Comparison of ENCODE assay signal across 8 mouse cellular contexts in genomic region chr11:90389902-90390816, GRCm38 (mm10). TPM values are rescaled to one million over a fixed set of nuclear protein-coding genes. Genes with fewer than 3 reads are reported as not detected.
DNase-seq lines count a peak whose midpoint lies in the region; ATAC-seq and TF ChIP-seq lines count a peak whose summit lies in the region.

No protein-coding gene starts in this region.

- peak overlapping the region; percentile 93 for H3K4me2 ChIP-seq in embryonic facial prominence, embryonic 14.5 days (ENCODE audit: low read depth, low read length)
- peak overlapping the region; percentile 96 for H3K4me2 ChIP-seq in intestine, embryonic 16.5 days (ENCODE audit: low read depth, low read length)
- H3K4me2 ChIP-seq in midbrain, embryonic 11.5 days, result peak overlapping the region; percentile 87

- no peak overlapping the region for H3ac ChIP-seq in C2C12 (ENCODE audit: control insufficient read depth, insufficient read length, low read depth)

- no peaks in the 10 kb centered on the region for H3K9me3 ChIP-seq in embryonic facial prominence, embryonic 14.5 days (ENCODE audit: control insufficient read depth, low read length)
- H3K9me3 ChIP-seq in intestine, embryonic 16.5 days (ENCODE audit: control insufficient read depth, low read length), result no peaks in the 10 kb centered on the region
- no peaks in the 10 kb centered on the region for H3K9me3 ChIP-seq in midbrain, embryonic 11.5 days (ENCODE audit: control insufficient read depth, low read length)

- no peak overlapping the region; the same call in 1 of the 2 replicates for H3K27ac ChIP-seq in embryonic facial prominence, embryonic 14.5 days (replicated peaks; ENCODE audit: low read depth, low read length)
- no peak overlapping the region for H3K27ac ChIP-seq in intestine, embryonic 16.5 days (ENCODE audit: low read length)
- no peak overlapping the region for H3K27ac ChIP-seq in midbrain, embryonic 11.5 days (ENCODE audit: low read depth, low read length)

- peak overlapping the region; percentile 6 for H3K4me3 ChIP-seq in C2C12 (ENCODE audit: insufficient read depth, poor library complexity, severe bottlenecking)
- H3K4me3 ChIP-seq in embryonic facial prominence, embryonic 14.5 days (ENCODE audit: low read depth, low read length), result peak overlapping the region; percentile 56
- peak overlapping the region; percentile 52 for H3K4me3 ChIP-seq in intestine, embryonic 16.5 days (ENCODE audit: low read length)
- peak overlapping the region; percentile 25 for H3K4me3 ChIP-seq in midbrain, embryonic 11.5 days (ENCODE audit: low read depth, low read length)

- H3K27me3 ChIP-seq in C2C12 (ENCODE audit: control insufficient read depth, insufficient read depth, insufficient read length), result peaks cover 45% of the 10 kb centered on the region
- peaks cover 18% of the 10 kb centered on the region for H3K27me3 ChIP-seq in embryonic facial prominence, embryonic 14.5 days (replicated peaks; ENCODE audit: control insufficient read depth, insufficient read depth, low read length)
- H3K27me3 ChIP-seq in intestine, embryonic 16.5 days (replicated peaks; ENCODE audit: control insufficient read depth, insufficient read depth, low read length), result peaks cover 10% of the 10 kb centered on the region; the same call in 1 of the 2 replicates
- H3K27me3 ChIP-seq in midbrain, embryonic 11.5 days (ENCODE audit: control insufficient read depth, insufficient read depth, low read length), result peaks cover 44% of the 10 kb centered on the region

- H3K36me3 ChIP-seq in C2C12 (ENCODE audit: control insufficient read depth, insufficient read depth), result no peaks in the 10 kb centered on the region
- H3K36me3 ChIP-seq in embryonic facial prominence, embryonic 14.5 days (ENCODE audit: control insufficient read depth, insufficient read depth, low read length), result 0 out of 2 replicates have a peak, but pooled peaks cover 4% of the 10 kb centered on the region
- H3K36me3 ChIP-seq in intestine, embryonic 16.5 days (ENCODE audit: control insufficient read depth, insufficient read depth, low read length), result no peaks in the 10 kb centered on the region
- H3K36me3 ChIP-seq in midbrain, embryonic 11.5 days (ENCODE audit: control insufficient read depth, insufficient read depth, low read length), result no peaks in the 10 kb centered on the region

- peak overlapping the region; percentile 59 for H3K9ac ChIP-seq in embryonic facial prominence, embryonic 14.5 days (ENCODE audit: low read depth, low read length)
- H3K9ac ChIP-seq in intestine, embryonic 16.5 days (ENCODE audit: low read depth, low read length), result peak overlapping the region; percentile 54
- H3K9ac ChIP-seq in midbrain, embryonic 11.5 days (ENCODE audit: low read length), result peak overlapping the region; percentile 24; the same call in 1 of the 2 replicates

- no peak; the same call in 1 of the 2 replicates for ATAC-seq in cerebellum, adult (ENCODE audit: insufficient number of reproducible peaks, low FRiP score, low TSS enrichment)
- peak; percentile 64 for ATAC-seq in embryonic facial prominence, embryonic 14.5 days (ENCODE audit: low read depth)
- ATAC-seq in intestine, embryonic 16.5 days, result peak; percentile 68
- peak; percentile 72 for ATAC-seq in midbrain, embryonic 11.5 days (ENCODE audit: low FRiP score)

- TF ChIP-seq CTCF in C2C12 (IDR thresholded peaks at IDR 0.05; ENCODE audit: control insufficient read depth, insufficient read depth, insufficient read length), result no peak

- peaks cover 18% of the 10 kb centered on the region for H3K4me1 ChIP-seq in embryonic facial prominence, embryonic 14.5 days (ENCODE audit: control insufficient read depth, insufficient read depth, low read length)
- H3K4me1 ChIP-seq in intestine, embryonic 16.5 days (ENCODE audit: control insufficient read depth, insufficient read depth, low read length), result peaks cover 13% of the 10 kb centered on the region
- peaks cover 17% of the 10 kb centered on the region for H3K4me1 ChIP-seq in midbrain, embryonic 11.5 days (ENCODE audit: control insufficient read depth, insufficient read depth, low read length)

- H3K79me2 ChIP-seq in C2C12 (ENCODE audit: control insufficient read depth, insufficient read depth), result no peaks in the 10 kb centered on the region

- under 1% methylated on average over 38 of the region's 41 CpGs for WGBS in embryonic facial prominence, embryonic 14.5 days
- WGBS in intestine, embryonic 16.5 days, result under 1% methylated on average over 41 of the region's 41 CpGs
- under 1% methylated on average over 41 of the region's 41 CpGs for WGBS in midbrain, embryonic 11.5 days

- H3K79me3 ChIP-seq in C2C12 (ENCODE audit: low read depth), result no peaks in the 10 kb centered on the region

- peak; percentile 30 to 40 for DNase-seq in cerebellum, adult 18-20 months
- DNase-seq in embryonic facial prominence, embryonic 14.5 days (ENCODE audit: low spot score), result no peak
- DNase-seq in midbrain, embryonic 11.5 days (ENCODE audit: low spot score, missing footprints), result peak; percentile 95
- no peak for DNase-seq in spleen, postnatal 36 days (ENCODE audit: low spot score in 2 of 2)
- no peak for DNase-seq in urinary bladder, adult 18-20 months (ENCODE audit: low spot score in 2 of 2)

TF ChIP-seq in C2C12, 6 proteins besides CTCF, POLR2A, EP300 and RAD21:
- TF ChIP-seq USF1 (IDR thresholded peaks at IDR 0.05; ENCODE audit: low read depth) (no peak), FOSL1 (IDR thresholded peaks at IDR 0.05; ENCODE audit: insufficient read depth, low read length, poor library complexity, severe bottlenecking) (no peak), MYOG (IDR thresholded peaks at IDR 0.05; ENCODE audit: control insufficient read depth, extremely low read depth, insufficient read length) (no peak), MYOD1 (IDR thresholded peaks at IDR 0.05; ENCODE audit: control insufficient read depth, insufficient read length, low read depth) (no peak), MAX (IDR thresholded peaks at IDR 0.05) (no peak), CEBPB (IDR thresholded peaks at IDR 0.05; ENCODE audit: low read depth) (no peak)

RNA-seq across cellular contexts. Expression of gene Hlf, which starts 0.5 kb away (rescaled TPM):
- polyA plus RNA-seq in C2C12 (2012; fragmentation: generic; extraction: Trizol), result 0.16 TPM
- 5.1 and 6.2 TPM in 2 replicates for polyA plus RNA-seq in embryonic facial prominence, embryonic 14.5 days (2014; fragmentation: Nextera tagmentation; extraction: Ambion mirVana)
- 0.79 and 2.1 TPM in 2 replicates for polyA plus RNA-seq in intestine, embryonic 16.5 days (2015; fragmentation: Nextera tagmentation; extraction: Ambion mirVana)
- 2.0 and 2.2 TPM in 2 replicates for polyA plus RNA-seq in midbrain, embryonic 11.5 days (2014; fragmentation: Nextera tagmentation; extraction: Ambion mirVana)

Comparison
In these comparisons a context has a peak if more than half of its experiments do, and no peak if none do; other contexts are left out.
1. DNase-seq: peak in cerebellum, adult 18-20 months (2 of 2) and midbrain, embryonic 11.5 days (single experiment); none in embryonic facial prominence, embryonic 14.5 days (single experiment), spleen, postnatal 36 days (0 of 2) and urinary bladder, adult 18-20 months (0 of 2).
2. H3K4me3 ChIP-seq: peak in every context shown above with its lines; median percentile 56 in embryonic facial prominence, embryonic 14.5 days; 52 in intestine, embryonic 16.5 days; 25 in midbrain, embryonic 11.5 days; 6 in C2C12.
3. Peak in every context shown above with its lines, with median percentiles within 50 percentile points of each other: H3K4me2 ChIP-seq and H3K9ac ChIP-seq.